Mouse (Mus musculus) liver, embryonic 16.5 days (tissue): ENCODE measurements at regions not wholly inside any gene's neighbourhood (a gene's known extent, or its start where the extent isn't known, plus 50 kb on each side); places are given as distances from the start of the nearest gene placed in this dataset.

ENCODE experiments used
- ATAC-seq: fragments of 200-750 bp; cut with Nextera tagmentation; 2 replicates; pipeline ENCODE4 v1.8.0; 2017; ENCODE audit warnings: low read depth, mild to moderate bottlenecking, moderate number of reproducible peaks, moderate library complexity
- H3K27ac ChIP-seq: fragments of 300-500 bp; sonication (generic); 2 replicates; pipeline ENCODE4 v1.5.1; 2014; ENCODE audit warnings: mild to moderate bottlenecking, low read length
- H3K27me3 ChIP-seq: fragments of 300-500 bp; sonication (generic); 2 replicates; pipeline ENCODE4 v1.6.1; 2014; ENCODE audit warnings: low read depth, low read length, mixed read lengths; ENCODE audit not compliant: control insufficient read depth, insufficient read depth
- H3K36me3 ChIP-seq: fragments of 300-500 bp; sonication (generic); 2 replicates; pipeline ENCODE4 v1.6.1; 2014; ENCODE audit warnings: mild to moderate bottlenecking; ENCODE audit not compliant: control insufficient read depth, insufficient read depth
- H3K4me1 ChIP-seq: fragments of 300-500 bp; sonication (generic); 2 replicates; pipeline ENCODE4 v1.6.1; 2014; ENCODE audit warnings: low read depth, low read length, mixed read lengths; ENCODE audit not compliant: control insufficient read depth
- H3K4me2 ChIP-seq: fragments of 300-500 bp; sonication (generic); 2 replicates; pipeline ENCODE4 v1.6.1; 2014; ENCODE audit warnings: low read depth, low read length, mixed read lengths
- H3K4me3 ChIP-seq: fragments of 300-500 bp; sonication (generic); 2 replicates; pipeline ENCODE4 v1.5.1; 2014; ENCODE audit warnings: low read depth, mild to moderate bottlenecking, low read length
- H3K9ac ChIP-seq: fragments of 300-500 bp; sonication (generic); 2 replicates; pipeline ENCODE4 v1.6.1; 2014; ENCODE audit warnings: low read depth, low read length
- H3K9me3 ChIP-seq: fragments of 300-500 bp; sonication (generic); replicated peaks from 2 replicates; pipeline ENCODE4 v1.6.1; 2016; ENCODE audit warnings: low read length; ENCODE audit not compliant: control insufficient read depth
- WGBS: fragments of 180-500 bp; shearing (Covaris S2); extraction: QIAGEN DNeasy Blood & Tissue Kit; methylation state at CpG from one replicate; pipeline ENCODE4 v1.1.7; 2014; ENCODE audit not compliant: insufficient replicate concordance; 5-methylcytosine and 5-hydroxymethylcytosine counted together

DNA sequence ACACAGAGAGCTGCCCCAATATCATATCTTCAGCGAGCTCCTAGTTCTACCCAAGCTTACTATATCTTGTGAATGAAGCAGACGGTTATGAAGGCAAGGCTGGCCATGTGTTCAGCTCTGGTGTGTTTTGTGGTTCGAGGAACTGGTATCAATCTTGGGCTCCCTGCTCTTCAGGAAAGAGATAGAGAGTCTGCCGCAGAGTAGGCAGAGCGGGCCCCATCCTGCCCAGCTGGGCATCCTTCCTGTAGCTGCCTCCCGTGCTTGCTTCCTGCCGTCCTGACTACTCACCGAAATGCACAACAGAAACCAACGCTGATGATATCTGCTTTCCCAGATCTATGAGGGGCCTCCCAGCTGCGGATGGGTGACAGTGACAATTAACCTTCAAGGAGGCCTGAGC, 60.3 kb downstream of the Snrpe start:
- Histone ChIP-seq H3K4me2 (no peak overlapping the region), H3K9me3 (no peaks in the 10 kb centered on the region), H3K27me3 (no peaks in the 10 kb centered on the region), H3K27ac (no peak overlapping the region), H3K4me1 (no peaks in the 10 kb centered on the region), H3K9ac (no peak overlapping the region), H3K36me3 (no peaks in the 10 kb centered on the region), H3K4me3 (no peak overlapping the region)
- 13% methylated on average over 10 of the region's 10 CpGs for WGBS
- no peak for ATAC-seq

- H3K27me3 ChIP-seq, result no peaks in the 10 kb centered on the region
- H3K4me1 ChIP-seq, result no peaks in the 10 kb centered on the region
- no peak overlapping the region for H3K27ac ChIP-seq
- 40% methylated on average over 2 of the region's 2 CpGs for WGBS
- no peak overlapping the region for H3K9ac ChIP-seq
- no peak for ATAC-seq
- no peaks in the 10 kb centered on the region for H3K9me3 ChIP-seq
- H3K4me3 ChIP-seq, result no peak overlapping the region
- no peak overlapping the region for H3K4me2 ChIP-seq
- H3K36me3 ChIP-seq, result no peaks in the 10 kb centered on the region
Observed at GRCm38 (mm10) chr1:133548971-133549370, 61.1 kb downstream of the Snrpe start.

DNA sequence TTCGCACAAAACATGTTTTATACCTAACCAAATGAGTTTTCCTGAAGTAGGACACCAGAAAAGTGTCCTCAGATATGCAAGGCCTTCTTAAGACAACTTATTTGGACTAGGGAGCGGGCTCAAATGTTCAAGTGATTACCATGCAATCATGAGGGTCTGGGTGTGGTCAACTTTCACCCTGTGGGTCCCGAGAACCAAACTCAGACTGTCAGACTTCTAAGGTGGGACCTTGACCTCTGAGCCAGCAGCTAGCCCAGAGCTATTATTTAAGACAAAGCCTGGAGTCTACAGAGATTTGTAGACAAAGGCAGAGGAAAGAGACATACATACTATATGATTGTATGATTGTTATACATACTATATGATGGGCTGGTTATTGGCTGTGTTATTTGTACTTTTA, 62.5 kb downstream of the Snrpe start:
- no peak overlapping the region for H3K27ac ChIP-seq
- no peaks in the 10 kb centered on the region for H3K36me3 ChIP-seq
- H3K4me2 ChIP-seq, result no peak overlapping the region
- WGBS, result 60% methylated on average over 3 of the region's 3 CpGs
- H3K9me3 ChIP-seq, result no peaks in the 10 kb centered on the region
- no peaks in the 10 kb centered on the region for H3K4me1 ChIP-seq
- H3K27me3 ChIP-seq, result no peaks in the 10 kb centered on the region
- no peak overlapping the region for H3K9ac ChIP-seq
- no peak for ATAC-seq
- H3K4me3 ChIP-seq, result no peak overlapping the region

GRCm38 (mm10) chr1:133544996-133545395, 65.1 kb downstream of the Snrpe start:
- ATAC-seq, result no peak
- 38% methylated on average over 9 of the region's 9 CpGs for WGBS
- Histone ChIP-seq H3K27ac (no peak overlapping the region), H3K4me2 (no peak overlapping the region), H3K27me3 (no peaks in the 10 kb centered on the region), H3K9me3 (no peaks in the 10 kb centered on the region), H3K9ac (no peak overlapping the region), H3K36me3 (no peaks in the 10 kb centered on the region), H3K4me1 (no peaks in the 10 kb centered on the region), H3K4me3 (no peak overlapping the region)

DNA sequence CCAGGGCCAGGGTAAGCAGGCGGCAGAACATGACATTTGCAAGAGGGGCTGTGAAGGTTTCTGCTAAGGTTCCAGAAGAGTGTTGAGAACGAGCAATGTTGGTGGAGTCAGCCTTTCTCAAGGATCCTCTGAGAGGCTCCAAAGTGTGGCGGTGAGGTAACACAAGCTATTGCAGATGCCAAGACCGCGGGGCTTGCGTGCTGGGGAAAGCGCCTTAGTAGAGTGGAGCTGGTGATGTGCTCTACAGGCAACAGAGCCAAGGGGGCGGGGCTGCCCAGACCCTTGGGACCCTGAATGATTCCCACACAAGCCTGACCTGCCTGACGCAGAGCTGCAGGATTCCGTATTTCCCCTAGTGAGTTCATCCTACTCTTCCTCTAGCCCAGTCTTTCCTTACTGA, 66.3 kb downstream of the Snrpe start:
- Histone ChIP-seq H3K4me3 (no peak overlapping the region), H3K4me1 (no peaks in the 10 kb centered on the region), H3K9me3 (no peaks in the 10 kb centered on the region), H3K4me2 (no peak overlapping the region), H3K36me3 (no peaks in the 10 kb centered on the region), H3K9ac (no peak overlapping the region), H3K27ac (no peak overlapping the region), H3K27me3 (no peaks in the 10 kb centered on the region)
- 78% methylated on average over 10 of the region's 10 CpGs for WGBS
- no peak for ATAC-seq

GRCm38 (mm10) chr1:133541996-133542775, 67.9 kb downstream of the Snrpe start:
- 67% methylated on average over 15 of the region's 15 CpGs for WGBS
- Histone ChIP-seq H3K9me3 (no peaks in the 10 kb centered on the region), H3K27ac (no peak overlapping the region), H3K4me1 (no peaks in the 10 kb centered on the region), H3K4me3 (no peak overlapping the region), H3K9ac (no peak overlapping the region), H3K36me3 (no peaks in the 10 kb centered on the region), H3K4me2 (no peak overlapping the region), H3K27me3 (no peaks in the 10 kb centered on the region)
- no peak for ATAC-seq

DNA sequence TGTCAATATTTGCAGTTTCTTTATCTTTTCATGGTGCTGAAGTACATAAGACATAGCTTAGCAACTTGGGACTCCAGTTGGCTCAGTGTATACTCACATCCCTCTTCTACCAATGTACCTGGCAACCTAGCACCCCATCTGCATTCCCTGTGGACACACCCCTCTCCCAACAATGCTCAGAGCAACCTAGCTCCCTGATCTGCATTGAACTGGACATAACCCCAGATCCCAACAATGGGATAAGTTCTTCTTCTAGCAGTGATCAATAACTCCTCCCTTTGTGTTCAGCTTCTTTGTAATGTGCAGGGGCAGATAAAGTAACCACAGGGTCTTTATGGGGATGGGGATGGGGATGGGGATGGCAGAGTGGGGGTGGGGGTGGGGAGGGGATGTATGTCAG, 79.4 kb downstream of the Snrpe start:
- H3K4me1 ChIP-seq, result no peaks in the 10 kb centered on the region

GRCm38 (mm10) chr1:133529817-133530216, 80.3 kb downstream of the Snrpe start:
- Histone ChIP-seq H3K9ac (no peak overlapping the region), H3K4me3 (no peak overlapping the region), H3K4me1 (no peaks in the 10 kb centered on the region), H3K36me3 (no peaks in the 10 kb centered on the region), H3K27me3 (no peaks in the 10 kb centered on the region), H3K4me2 (no peak overlapping the region), H3K27ac (no peak overlapping the region), H3K9me3 (no peaks in the 10 kb centered on the region)
- 59% methylated on average over 10 of the region's 10 CpGs for WGBS
- ATAC-seq, result no peak

More for the DNA sequence above, 79.4 kb downstream of the Snrpe start:
- no peak overlapping the region for H3K4me2 ChIP-seq
- H3K27ac ChIP-seq, result no peak overlapping the region
- H3K4me3 ChIP-seq, result no peak overlapping the region
- no peak overlapping the region for H3K9ac ChIP-seq
- no peak for ATAC-seq
- H3K27me3 ChIP-seq, result no peaks in the 10 kb centered on the region
- no peaks in the 10 kb centered on the region for H3K9me3 ChIP-seq
- no peaks in the 10 kb centered on the region for H3K36me3 ChIP-seq

DNA sequence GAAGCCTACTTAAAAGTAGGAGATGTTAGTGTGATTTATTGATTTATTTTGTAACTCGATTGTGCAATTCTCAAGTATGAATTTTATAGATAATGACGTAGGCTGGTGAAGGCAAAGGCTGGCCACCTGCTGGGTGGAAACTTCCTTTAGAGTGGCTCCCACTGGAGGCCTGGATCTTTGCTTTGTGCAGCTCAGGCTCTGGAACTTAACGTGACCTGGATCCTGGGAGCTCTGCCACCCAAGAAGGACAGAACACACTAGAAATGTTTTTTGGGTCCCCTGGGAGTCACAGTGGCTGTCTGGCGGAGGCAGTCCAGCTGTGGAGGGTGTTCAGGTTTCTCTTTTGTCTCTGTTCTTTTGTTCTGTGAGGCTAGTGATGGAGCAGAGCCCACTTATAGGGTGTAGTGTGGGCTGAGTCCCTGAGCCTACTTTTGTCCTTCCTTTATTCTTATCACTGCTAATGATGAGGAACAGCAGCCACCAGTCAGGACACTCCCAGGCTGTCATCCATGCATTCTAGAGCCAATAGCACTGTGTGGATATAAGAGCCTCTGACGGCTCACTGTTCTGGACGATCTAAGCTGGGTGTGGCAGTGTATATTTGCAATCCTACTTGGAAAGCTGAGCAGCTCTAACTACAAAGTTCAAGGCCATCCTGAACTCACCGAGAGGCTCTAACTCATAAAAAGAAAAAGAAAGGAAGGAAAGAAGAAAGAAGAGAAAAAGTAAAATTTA, 82.3 kb downstream of the Snrpe start:
- H3K9me3 ChIP-seq, result no peaks in the 10 kb centered on the region
- no peak overlapping the region for H3K4me2 ChIP-seq
- H3K27me3 ChIP-seq, result no peaks in the 10 kb centered on the region
- no peak overlapping the region for H3K27ac ChIP-seq
- 56% methylated on average over 7 of the region's 7 CpGs for WGBS
- no peak overlapping the region for H3K9ac ChIP-seq
- H3K4me3 ChIP-seq, result no peak overlapping the region
- no peak for ATAC-seq
- no peaks in the 10 kb centered on the region for H3K4me1 ChIP-seq
- H3K36me3 ChIP-seq, result no peaks in the 10 kb centered on the region
